Mouse (Mus musculus): ENCODE data around the gene 1810065E05Rik. TPM values are rescaled to one million over a fixed set of nuclear protein-coding genes. Genes with fewer than 3 reads are reported as not detected.

1810065E05Rik gene
- polyA plus RNA-seq (2021; fragmentation: Nextera tagmentation): not detected in 2 replicates
- long read RNA-seq, experiment 1: 0 reads
- long read RNA-seq, experiment 2: 0 reads

GRCm38 (mm10) chr11:58420815-58421214 is at the start of gene 1810065E05Rik:
Gene 1810065E05Rik, plus strand, starts transcription at chr11:58421111.

GRCm38 (mm10) chr11:58378763-58379278 is 42.1 kb upstream of the 1810065E05Rik start, which contains the start of gene Lypd8:
Gene Lypd8, plus strand, starts transcription at chr11:58379043.

GRCm38 (mm10) chr11:58432259-58432658 is 11.3 kb downstream of the 1810065E05Rik start, which contains the start of gene Gm12253:
Gene Gm12253, plus strand, starts transcription at chr11:58432559.

DNA sequence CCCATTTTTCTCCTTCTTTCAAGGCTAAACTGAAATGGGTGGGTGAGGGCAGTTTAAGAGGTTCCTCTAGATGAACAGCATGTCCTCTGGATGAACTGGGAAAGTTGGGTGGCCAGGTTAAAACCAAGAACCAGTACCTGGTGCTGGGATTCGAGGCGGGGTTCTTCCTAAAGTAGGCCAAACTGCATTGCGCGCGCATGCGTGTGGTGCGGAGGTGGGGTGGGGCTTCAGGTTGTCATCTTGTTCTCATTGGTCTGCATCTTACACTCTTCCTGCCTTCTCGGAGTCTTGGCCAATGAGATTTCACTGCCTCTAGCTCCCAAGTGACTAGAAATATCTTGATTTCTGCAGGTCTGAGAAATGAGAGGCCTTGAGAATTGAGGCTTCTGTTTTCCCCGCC is 31.8 kb downstream of the 1810065E05Rik start, which contains the start of gene Lypd9:
Gene Lypd9, minus strand, starts transcription at position 165 of the 400 bp plus-strand sequence.

GRCm38 (mm10) chr11:58462170-58462569 is 41.3 kb downstream of the 1810065E05Rik start, which contains the start of gene Olfr30:
Gene Olfr30, minus strand, starts transcription at chr11:58462270.

Other genes starting within 250 kb of the 1810065E05Rik start
- gene Mrpl22, start 249.4 kb upstream of the 1810065E05Rik start, polyA plus RNA-seq (2021; fragmentation: Nextera tagmentation): 95.3 and 108 TPM in 2 replicates
- 7.1 and 8.1 TPM in 2 replicates for gene Igtp, start 221.6 kb upstream of the 1810065E05Rik start, polyA plus RNA-seq (2021; fragmentation: Nextera tagmentation)
- gene Irgm2, start 221.5 kb upstream of the 1810065E05Rik start, polyA plus RNA-seq (2021; fragmentation: Nextera tagmentation): 1.2 and 1.6 TPM in 2 replicates
- gene 4930438A08Rik, start 146.3 kb upstream of the 1810065E05Rik start, polyA plus RNA-seq (2021; fragmentation: Nextera tagmentation): not detected in 2 replicates
- 7.0 and 7.2 TPM in 2 replicates for gene Zfp692, start 114.0 kb upstream of the 1810065E05Rik start, polyA plus RNA-seq (2021; fragmentation: Nextera tagmentation)
- 34.9 and 35.5 TPM in 2 replicates for gene Zfp672, start 90.8 kb upstream of the 1810065E05Rik start, polyA plus RNA-seq (2021; fragmentation: Nextera tagmentation)
- 19.7 and 25.5 TPM in 2 replicates for gene Sh3bp5l, start 90.4 kb upstream of the 1810065E05Rik start, polyA plus RNA-seq (2021; fragmentation: Nextera tagmentation)
- gene Lypd8, start 42.1 kb upstream of the 1810065E05Rik start, polyA plus RNA-seq (2021; fragmentation: Nextera tagmentation): not detected in 2 replicates
- not detected in 2 replicates for gene Gm12253, start 11.4 kb downstream of the 1810065E05Rik start, polyA plus RNA-seq (2021; fragmentation: Nextera tagmentation)
- gene Lypd9, start 31.8 kb downstream of the 1810065E05Rik start, polyA plus RNA-seq (2021; fragmentation: Nextera tagmentation): not detected in 2 replicates
- gene Olfr30, start 41.2 kb downstream of the 1810065E05Rik start, polyA plus RNA-seq (2021; fragmentation: Nextera tagmentation): not detected in 2 replicates
- not detected in 2 replicates for gene Olfr332, start 71.4 kb downstream of the 1810065E05Rik start, polyA plus RNA-seq (2021; fragmentation: Nextera tagmentation)
- not detected in 2 replicates for gene Olfr331, start 81.5 kb downstream of the 1810065E05Rik start, polyA plus RNA-seq (2021; fragmentation: Nextera tagmentation)
- gene Olfr330, start 113.7 kb downstream of the 1810065E05Rik start, polyA plus RNA-seq (2021; fragmentation: Nextera tagmentation): not detected in 2 replicates
- not detected in 2 replicates for gene Olfr329-ps, start 125.3 kb downstream of the 1810065E05Rik start, polyA plus RNA-seq (2021; fragmentation: Nextera tagmentation)
- gene Olfr328, start 134.5 kb downstream of the 1810065E05Rik start, polyA plus RNA-seq (2021; fragmentation: Nextera tagmentation): not detected in 2 replicates
- gene Olfr224, start 149.4 kb downstream of the 1810065E05Rik start, polyA plus RNA-seq (2021; fragmentation: Nextera tagmentation): not detected in 2 replicates
- not detected in 2 replicates for gene Olfr325, start 156.6 kb downstream of the 1810065E05Rik start, polyA plus RNA-seq (2021; fragmentation: Nextera tagmentation)
- gene Olfr324, start 174.0 kb downstream of the 1810065E05Rik start, polyA plus RNA-seq (2021; fragmentation: Nextera tagmentation): not detected in 2 replicates
- not detected in 2 replicates for gene 2210407C18Rik, start 195.0 kb downstream of the 1810065E05Rik start, polyA plus RNA-seq (2021; fragmentation: Nextera tagmentation)
- not detected in 2 replicates for gene Olfr323, start 209.4 kb downstream of the 1810065E05Rik start, polyA plus RNA-seq (2021; fragmentation: Nextera tagmentation)
- gene Trim58, start 219.4 kb downstream of the 1810065E05Rik start, polyA plus RNA-seq (2021; fragmentation: Nextera tagmentation): not detected in 2 replicates
- gene Olfr322, start 237.7 kb downstream of the 1810065E05Rik start, polyA plus RNA-seq (2021; fragmentation: Nextera tagmentation): not detected in 2 replicates

Data from left cerebral cortex, adult 6 months (tissue).